Mouse (Mus musculus) neutrophil, adult 65 days (primary cell): ENCODE measurements around the gene Bptf. TPM values are rescaled to one million over a fixed set of nuclear protein-coding genes. Genes with fewer than 3 reads are reported as not detected.

Source experiments
- total RNA-seq: library from RNA; stranded (reverse); gene quantifications from 2 replicates; pipeline ENCODE4 v1.2.4, GENCODE M21; 2023

The Bptf gene
- 55.3 and 64.5 TPM in 2 replicates for total RNA-seq

GRCm38 (mm10) chr11:107131749-107132421 is at the start of gene Bptf:
TSS of gene Bptf (minus strand) at chr11:107132127.

GRCm38 (mm10) chr11:107025411-107026321 is 106.3 kb downstream of the Bptf start, which contains the start of gene 1810010H24Rik:
TSS of gene 1810010H24Rik (plus strand) at chr11:107025681.

GRCm38 (mm10) chr11:106999151-106999948 is 132.6 kb downstream of the Bptf start, which contains the start of gene Kpna2:
TSS of gene Kpna2 (minus strand) at chr11:106999541.

Other genes starting within 250 kb of the Bptf start
- gene Smurf2, start 211.4 kb downstream of the Bptf start, total RNA-seq: 32.8 and 41.6 TPM in 2 replicates
- 86.9 and 90.0 TPM in 2 replicates for gene Kpna2, start 132.6 kb downstream of the Bptf start, total RNA-seq
- gene 1810010H24Rik, start 106.4 kb downstream of the Bptf start, total RNA-seq: 0.48 TPM in 1 of 2 replicates, not detected in the other
- 13.6 and 15.3 TPM in 2 replicates for gene Nol11, start 57.3 kb upstream of the Bptf start, total RNA-seq